Mouse (Mus musculus) erythroblast, embryonic 14.5 days (primary cell): ENCODE data around the gene Cited4. TPM values are rescaled to one million over a fixed set of nuclear protein-coding genes. Genes with fewer than 3 reads are reported as not detected.

ENCODE experiments used
- H3K27me3 ChIP-seq: 2 replicates; pipeline ENCODE4 v1.6.1; 2012; ENCODE audit warnings: inconsistent platforms; ENCODE audit not compliant: control insufficient read depth
- H3K36me3 ChIP-seq: 2 replicates; pipeline ENCODE4 v1.6.1; 2012; ENCODE audit warnings: mild to moderate bottlenecking, inconsistent platforms; ENCODE audit not compliant: control insufficient read depth
- H3K4me1 ChIP-seq: 2 replicates; pipeline ENCODE4 v1.6.1; 2012; ENCODE audit warnings: inconsistent platforms; ENCODE audit not compliant: control insufficient read depth
- H3K4me3 ChIP-seq: replicated peaks from 2 replicates; pipeline ENCODE3; 2012; ENCODE audit warnings: moderate library complexity, mild to moderate bottlenecking, inconsistent platforms
- H3K9me3 ChIP-seq: 2 replicates; pipeline ENCODE4 v1.6.1; 2012; ENCODE audit warnings: low read length, inconsistent platforms, mixed read lengths; ENCODE audit not compliant: control insufficient read depth
- GATA1 ChIP-seq: IDR thresholded peaks from 2 replicates; pipeline ENCODE4 v1.6.1; 2012; ENCODE audit warnings: low read length, inconsistent platforms, mixed read lengths
- TAL1 ChIP-seq: IDR thresholded peaks from 3 replicates; pipeline ENCODE4 v1.6.1; 2012; ENCODE audit warnings: low read length, inconsistent platforms, mixed read lengths
- polyA plus RNA-seq: library from polyadenylated mRNA; stranded (reverse); fragments of >175 nt; gene quantifications from 2 replicates; pipeline ENCODE4 v1.2.3, GENCODE M21; 2012

Gene Cited4
- 171 and 228 TPM in 2 replicates for polyA plus RNA-seq

GRCm38 (mm10) chr4:120666358-120667024 is at the start of gene Cited4:
Gene Cited4 (plus strand): TSS chr4:120666572.
- Histone ChIP-seq H3K4me3 (peak within 1 kb of the TSS; percentile 98), H3K9me3 (peaks cover 8% of the 10 kb centered on the region; the same call in 1 of the 2 replicates), H3K4me1 (peaks cover 84% of the 10 kb centered on the region), H3K27me3 (no peaks in the 10 kb centered on the region; the same call in 1 of the 2 replicates), H3K36me3 (peaks cover 36% of the 10 kb centered on the region)
- TF ChIP-seq TAL1 (no peak), GATA1 (no peak)

DNA sequence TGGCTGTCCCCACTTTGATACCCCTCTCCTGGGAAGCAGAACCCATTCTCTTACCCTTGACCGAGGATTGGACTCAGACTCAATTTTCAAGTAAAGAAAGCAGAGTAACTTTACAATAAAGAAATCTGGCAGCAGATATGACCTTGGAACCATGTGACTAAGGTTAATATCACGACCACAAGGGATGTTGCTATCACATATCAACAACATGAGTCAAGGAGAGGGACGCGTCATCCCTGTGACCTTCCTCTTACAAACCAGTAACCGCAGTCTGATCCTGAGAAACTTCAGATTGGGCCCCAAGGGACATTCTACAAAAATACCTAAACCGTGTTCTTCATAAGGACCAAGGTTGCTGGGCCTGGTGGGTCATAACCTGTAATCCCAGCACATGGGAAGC is 38.6 kb upstream of the Cited4 start:
- no peaks in the 10 kb centered on the region for H3K36me3 ChIP-seq
- no peak for TF ChIP-seq GATA1
- no peak for TF ChIP-seq TAL1
- H3K27me3 ChIP-seq: no peaks in the 10 kb centered on the region
- no peaks in the 10 kb centered on the region for H3K9me3 ChIP-seq
- no peak overlapping the region for H3K4me3 ChIP-seq
- peaks cover 81% of the 10 kb centered on the region for H3K4me1 ChIP-seq

- no peaks in the 10 kb centered on the region for H3K9me3 ChIP-seq
- no peaks in the 10 kb centered on the region for H3K36me3 ChIP-seq
- peaks cover 93% of the 10 kb centered on the region for H3K4me1 ChIP-seq
- no peaks in the 10 kb centered on the region for H3K27me3 ChIP-seq
- TF ChIP-seq TAL1: no peak
- no peak for TF ChIP-seq GATA1
- no peak overlapping the region for H3K4me3 ChIP-seq
These were observed 36.0 kb upstream of the Cited4 start for GRCm38 (mm10) chr4:120630218-120630931.

- H3K27me3 ChIP-seq: no peaks in the 10 kb centered on the region
- H3K36me3 ChIP-seq: no peaks in the 10 kb centered on the region
- TF ChIP-seq TAL1: no peak
- TF ChIP-seq GATA1: peak; percentile 25; the same call in 1 of the 2 replicates
- H3K4me3 ChIP-seq: peak overlapping the region; percentile 40
- peaks cover 84% of the 10 kb centered on the region for H3K4me1 ChIP-seq
- no peaks in the 10 kb centered on the region for H3K9me3 ChIP-seq
These were observed 34.5 kb upstream of the Cited4 start for GRCm38 (mm10) chr4:120631828-120632227.

- Histone ChIP-seq H3K4me1 (peaks cover 50% of the 10 kb centered on the region), H3K36me3 (no peaks in the 10 kb centered on the region), H3K9me3 (peaks cover 5% of the 10 kb centered on the region; the same call in 1 of the 2 replicates), H3K27me3 (no peaks in the 10 kb centered on the region), H3K4me3 (no peak overlapping the region)
- TF ChIP-seq TAL1: no peak
- no peak for TF ChIP-seq GATA1
These were observed 31.0 kb upstream of the Cited4 start for GRCm38 (mm10) chr4:120635351-120635750.

DNA sequence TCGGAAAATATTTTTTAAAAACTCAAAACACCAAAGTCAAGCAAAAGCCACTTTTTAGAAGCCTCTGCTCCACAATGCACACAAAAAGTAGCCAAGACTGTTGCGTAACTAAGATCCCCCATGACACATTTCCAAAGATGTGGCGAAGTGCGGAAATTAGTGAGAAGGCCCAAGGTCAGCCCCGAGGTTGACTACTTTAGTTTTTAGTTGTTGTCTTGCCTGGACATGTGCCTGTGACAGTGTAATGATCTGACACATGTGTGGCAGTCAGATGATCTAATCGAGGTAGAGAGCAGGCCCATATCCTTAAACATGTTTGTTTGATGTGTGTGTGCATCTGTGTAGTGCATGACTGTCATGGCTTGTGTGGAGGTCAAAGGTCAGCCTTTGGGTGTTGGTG is 24.4 kb upstream of the Cited4 start:
- Histone ChIP-seq H3K9me3 (peaks cover 5% of the 10 kb centered on the region; the same call in 1 of the 2 replicates), H3K27me3 (peaks cover 7% of the 10 kb centered on the region), H3K4me3 (no peak overlapping the region), H3K4me1 (peaks cover 7% of the 10 kb centered on the region), H3K36me3 (no peaks in the 10 kb centered on the region)
- no peak for TF ChIP-seq GATA1
- no peak for TF ChIP-seq TAL1

DNA sequence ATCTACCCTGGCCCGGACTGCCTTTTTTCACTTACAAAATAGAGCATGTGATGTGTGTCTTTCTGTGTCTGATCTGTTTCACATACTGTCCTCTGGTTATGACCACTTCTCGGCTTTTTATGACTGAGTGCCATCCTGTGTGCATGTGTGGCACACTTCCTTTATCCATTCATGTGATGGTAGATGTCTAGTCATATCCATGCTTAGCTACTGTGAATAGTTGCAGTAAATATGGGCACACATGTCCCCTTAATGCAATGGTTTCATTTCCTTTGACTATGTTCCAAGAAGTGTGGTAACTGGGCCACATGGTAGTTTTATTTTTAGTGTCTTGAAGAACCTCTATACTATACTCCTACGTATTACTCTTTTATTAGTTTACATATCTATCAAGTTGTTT is 22.5 kb upstream of the Cited4 start:
- Histone ChIP-seq H3K27me3 (peaks cover 24% of the 10 kb centered on the region), H3K4me3 (no peak overlapping the region), H3K9me3 (no peaks in the 10 kb centered on the region), H3K36me3 (no peaks in the 10 kb centered on the region), H3K4me1 (peaks cover 24% of the 10 kb centered on the region)
- TF ChIP-seq TAL1 (no peak), GATA1 (no peak)

DNA sequence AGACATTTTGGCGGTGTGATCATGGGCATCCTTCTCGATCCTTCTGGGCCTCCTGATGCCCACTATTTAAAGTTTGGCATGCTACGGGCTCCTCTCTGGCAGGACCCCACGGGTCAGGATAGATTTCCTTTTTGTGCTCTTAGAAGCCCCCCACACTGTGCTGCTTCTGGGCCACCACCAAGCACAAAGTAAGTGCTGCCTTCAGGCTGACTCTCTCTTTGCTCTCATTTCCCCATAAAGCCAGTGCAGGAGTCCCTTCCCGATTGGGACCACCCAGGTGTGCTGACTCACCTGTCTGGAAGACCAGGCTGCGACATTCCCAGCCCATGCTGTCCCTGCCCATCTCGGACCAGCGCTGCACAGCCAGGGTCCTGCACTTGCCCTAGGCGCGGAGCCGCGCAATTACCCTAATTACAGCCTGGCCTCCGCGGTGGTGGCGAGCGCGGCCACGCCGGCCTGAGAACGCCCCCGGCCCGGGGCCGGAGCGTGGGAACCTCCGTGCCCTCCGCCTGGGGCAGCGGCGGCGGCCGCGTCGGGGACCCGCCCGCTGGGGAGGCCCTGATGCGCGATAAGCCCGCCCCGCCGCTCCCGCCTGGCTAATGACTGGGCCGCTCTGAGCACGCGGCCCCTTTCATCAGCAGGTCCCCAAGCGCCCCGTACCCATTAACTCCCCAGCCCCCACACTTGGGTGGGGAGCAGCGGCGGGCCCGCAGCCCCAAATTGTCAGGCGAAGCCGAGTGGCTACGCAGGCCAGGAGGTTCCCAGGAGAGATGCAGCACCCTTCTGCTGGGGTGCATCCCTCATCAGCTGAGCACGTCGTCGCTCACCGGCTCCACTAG is 16.8 kb upstream of the Cited4 start:
- TF ChIP-seq TAL1: no peak
- peak; percentile 66 for TF ChIP-seq GATA1
- Histone ChIP-seq H3K36me3 (no peaks in the 10 kb centered on the region), H3K4me1 (peaks cover 51% of the 10 kb centered on the region), H3K27me3 (peaks cover 44% of the 10 kb centered on the region), H3K9me3 (0 out of 2 replicates have a peak, but pooled peaks cover 2% of the 10 kb centered on the region), H3K4me3 (peak overlapping the region; percentile 75)
